Mouse (Mus musculus) intestine, embryonic 15.5 days (tissue): Measurements from ENCODE around the gene Tmem185b. TPM values are rescaled to one million over a fixed set of nuclear protein-coding genes. Genes with fewer than 3 reads are reported as not detected.

ENCODE experiments used
- ATAC-seq: fragments of 200-750 bp; cut with Nextera tagmentation; 2 replicates; pipeline ENCODE4 v1.8.0; 2017; ENCODE audit warnings: moderate TSS enrichment, moderate library complexity
- H3K27ac ChIP-seq: fragments of 300-500 bp; sonication (generic); 2 replicates; pipeline ENCODE4 v1.5.1; 2015; ENCODE audit warnings: mild to moderate bottlenecking, inconsistent platforms
- H3K27me3 ChIP-seq: fragments of 300-500 bp; sonication (generic); replicated peaks from 2 replicates; pipeline ENCODE4 v1.6.1; 2015; ENCODE audit warnings: inconsistent platforms
- H3K36me3 ChIP-seq: fragments of 300-500 bp; sonication (generic); 2 replicates; pipeline ENCODE4 v1.6.1; 2015; ENCODE audit warnings: inconsistent platforms
- H3K4me1 ChIP-seq: fragments of 300-500 bp; sonication (generic); replicated peaks from 2 replicates; pipeline ENCODE4 v1.6.1; 2015; ENCODE audit warnings: inconsistent platforms
- H3K4me2 ChIP-seq: fragments of 300-500 bp; sonication (generic); replicated peaks from 2 replicates; pipeline ENCODE4 v1.6.1; 2015; ENCODE audit warnings: mild to moderate bottlenecking, inconsistent platforms
- H3K4me3 ChIP-seq: fragments of 300-500 bp; sonication (generic); replicated peaks from 2 replicates; pipeline ENCODE4 v1.5.1; 2015; ENCODE audit warnings: inconsistent platforms
- H3K9ac ChIP-seq: fragments of 300-500 bp; sonication (generic); 2 replicates; pipeline ENCODE4 v1.6.1; 2015; ENCODE audit warnings: inconsistent platforms
- H3K9me3 ChIP-seq: fragments of 300-500 bp; sonication (generic); 2 replicates; pipeline ENCODE4 v1.6.1; 2016; ENCODE audit warnings: inconsistent platforms
- WGBS: fragments of 180-500 bp; shearing (Covaris S2); methylation state at CpG from one replicate; pipeline ENCODE4 v1.1.7; 2015; 5-methylcytosine and 5-hydroxymethylcytosine counted together
- polyA plus RNA-seq: library from polyadenylated mRNA; unstranded; fragments of >200 nt; fragmentation: Nextera tagmentation; extraction: Ambion mirVana; gene quantifications from 2 replicates; pipeline ENCODE4 v1.2.1, GENCODE M21; 2015

The Tmem185b gene
- 24.0 and 25.7 TPM in 2 replicates for polyA plus RNA-seq

- WGBS, result under 1% methylated on average over 81 of the region's 82 CpGs
- H3K27ac ChIP-seq, result peak within 1 kb of the TSS; percentile 85
- H3K4me1 ChIP-seq, result peaks cover 26% of the 10 kb centered on the region
- no peaks in the 10 kb centered on the region for H3K27me3 ChIP-seq
- peak within 1 kb of the TSS; percentile 78 for H3K4me2 ChIP-seq
- ATAC-seq, result peak; percentile 95
- H3K9ac ChIP-seq, result peak within 1 kb of the TSS; percentile 79
- H3K4me3 ChIP-seq, result peak within 1 kb of the TSS; percentile 71
- no peaks in the 10 kb centered on the region for H3K9me3 ChIP-seq
- peaks cover 22% of the 10 kb centered on the region for H3K36me3 ChIP-seq
Observed at GRCm38 (mm10) chr1:119525689-119526591, at the start of gene Tmem185b. TSS of gene Tmem185b (plus strand) at chr1:119526160.

GRCm38 (mm10) chr1:119476905-119477353, 49.0 kb upstream of the Tmem185b start:
- H3K4me3 ChIP-seq, result no peak overlapping the region
- no peak overlapping the region for H3K4me2 ChIP-seq
- H3K27ac ChIP-seq, result no peak overlapping the region
- ATAC-seq, result no peak
- H3K4me1 ChIP-seq, result no peaks in the 10 kb centered on the region
- no peaks in the 10 kb centered on the region for H3K27me3 ChIP-seq
- H3K9me3 ChIP-seq, result no peaks in the 10 kb centered on the region
- WGBS, result 79% methylated on average over 7 of the region's 7 CpGs
- H3K9ac ChIP-seq, result no peak overlapping the region
- peaks cover 14% of the 10 kb centered on the region for H3K36me3 ChIP-seq

- H3K4me3 ChIP-seq, result no peak overlapping the region
- no peaks in the 10 kb centered on the region for H3K4me1 ChIP-seq
- H3K9ac ChIP-seq, result no peak overlapping the region
- WGBS, result 83% methylated on average over 4 of the region's 4 CpGs
- peaks cover 15% of the 10 kb centered on the region for H3K36me3 ChIP-seq
- H3K9me3 ChIP-seq, result no peaks in the 10 kb centered on the region
- no peak for ATAC-seq
- no peak overlapping the region for H3K4me2 ChIP-seq
- H3K27me3 ChIP-seq, result no peaks in the 10 kb centered on the region
- H3K27ac ChIP-seq, result no peak overlapping the region
Observed at GRCm38 (mm10) chr1:119479641-119480040, 46.3 kb upstream of the Tmem185b start.

GRCm38 (mm10) chr1:119480678-119481077, 45.3 kb upstream of the Tmem185b start:
- Histone ChIP-seq H3K36me3 (peaks cover 15% of the 10 kb centered on the region), H3K27ac (no peak overlapping the region), H3K9me3 (no peaks in the 10 kb centered on the region), H3K4me2 (no peak overlapping the region), H3K27me3 (no peaks in the 10 kb centered on the region), H3K4me1 (no peaks in the 10 kb centered on the region), H3K9ac (no peak overlapping the region), H3K4me3 (no peak overlapping the region)
- 90% methylated on average over 8 of the region's 8 CpGs for WGBS
- ATAC-seq, result no peak

DNA sequence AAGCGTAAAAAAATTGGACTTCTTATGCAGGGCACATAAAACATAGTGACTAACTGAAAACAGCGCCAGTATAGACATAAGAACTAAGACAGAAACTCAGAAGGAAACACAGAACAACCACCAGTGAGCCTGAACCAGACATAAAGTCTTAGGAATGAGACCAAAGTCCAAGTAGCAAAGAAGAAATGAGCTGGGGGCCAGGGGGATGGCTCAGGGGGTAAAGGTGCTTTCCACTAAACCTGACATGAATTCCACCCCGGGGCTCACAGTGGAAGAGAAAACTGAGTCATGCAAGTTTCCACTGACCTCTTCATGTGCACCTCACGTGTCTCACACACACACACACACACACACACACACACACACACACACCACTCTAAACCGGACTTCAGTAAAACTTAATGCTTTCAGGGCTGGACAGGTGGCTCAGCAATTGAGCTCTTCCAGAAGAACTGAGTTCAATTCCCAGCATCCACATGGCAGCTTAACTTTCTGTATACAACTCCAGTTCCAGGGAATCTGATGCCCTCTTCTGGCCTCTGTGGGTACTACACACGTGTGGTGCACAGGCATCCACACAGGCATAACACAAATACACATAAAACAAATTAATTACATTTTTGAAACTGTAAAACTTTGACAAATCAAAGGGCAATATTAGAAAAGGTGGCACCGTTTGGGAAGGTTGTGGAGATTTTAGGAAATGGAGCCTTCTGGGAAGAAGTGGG, 44.6 kb upstream of the Tmem185b start:
- no peak overlapping the region for H3K9ac ChIP-seq
- H3K27me3 ChIP-seq, result no peaks in the 10 kb centered on the region
- H3K4me1 ChIP-seq, result 0 out of 2 replicates have a peak, but pooled peaks cover 5% of the 10 kb centered on the region
- no peaks in the 10 kb centered on the region for H3K9me3 ChIP-seq
- no peak overlapping the region for H3K4me2 ChIP-seq
- ATAC-seq, result peak; percentile 62
- no peak overlapping the region for H3K4me3 ChIP-seq
- H3K27ac ChIP-seq, result no peak overlapping the region
- H3K36me3 ChIP-seq, result peaks cover 9% of the 10 kb centered on the region
- WGBS, result 86% methylated on average over 7 of the region's 7 CpGs

GRCm38 (mm10) chr1:119482891-119483290, 43.1 kb upstream of the Tmem185b start:
- Histone ChIP-seq H3K36me3 (peaks cover 9% of the 10 kb centered on the region), H3K4me2 (no peak overlapping the region), H3K9me3 (no peaks in the 10 kb centered on the region), H3K27ac (no peak overlapping the region), H3K27me3 (no peaks in the 10 kb centered on the region), H3K4me1 (peaks cover 7% of the 10 kb centered on the region; the same call in 1 of the 2 replicates), H3K4me3 (no peak overlapping the region), H3K9ac (no peak overlapping the region)
- WGBS, result 62% methylated on average over 3 of the region's 3 CpGs
- ATAC-seq, result no peak

DNA sequence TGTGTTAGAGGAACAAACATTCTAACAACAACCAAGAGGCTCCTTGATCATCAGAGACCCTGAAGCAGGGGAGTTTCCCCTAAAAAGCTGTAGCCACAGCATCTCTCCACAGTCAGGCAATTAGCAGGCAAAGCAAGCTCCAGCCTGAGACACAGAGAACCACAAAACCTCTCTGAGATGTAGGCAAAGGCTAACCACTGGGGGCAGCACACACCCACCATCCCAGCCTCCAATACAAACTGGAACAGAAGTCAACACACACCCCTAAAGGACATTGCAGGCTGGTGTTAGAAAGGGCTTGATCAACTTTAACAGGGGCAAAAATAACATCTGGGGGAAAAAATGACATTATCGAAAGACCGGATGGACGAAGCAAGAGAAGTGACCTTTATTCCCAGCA, 41.5 kb upstream of the Tmem185b start:
- no peak for ATAC-seq
- no peak overlapping the region for H3K4me3 ChIP-seq
- 70% methylated on average over 3 of the region's 3 CpGs for WGBS

DNA sequence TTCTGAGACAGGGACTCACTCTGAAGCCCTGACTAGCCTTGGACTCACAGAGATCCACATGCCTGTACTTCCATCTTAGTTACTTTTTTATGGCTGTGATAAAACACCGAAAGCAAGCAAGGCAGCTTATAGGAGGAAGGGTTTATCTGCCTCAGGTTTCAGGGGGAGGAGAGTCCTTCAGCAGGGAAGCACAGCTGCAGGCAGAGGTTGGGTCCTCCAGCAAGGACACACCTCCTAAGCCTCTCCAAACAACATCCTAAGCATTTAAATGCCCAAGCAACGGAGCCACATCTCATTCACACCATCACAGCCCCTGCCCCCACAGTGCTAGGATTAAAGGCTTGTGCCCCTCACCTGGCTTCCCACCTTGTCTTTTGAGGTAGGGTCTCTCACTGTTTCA, 40.1 kb upstream of the Tmem185b start:
- Histone ChIP-seq H3K4me2 (no peak overlapping the region), H3K9me3 (no peaks in the 10 kb centered on the region), H3K27me3 (no peaks in the 10 kb centered on the region), H3K9ac (no peak overlapping the region), H3K4me1 (peaks cover 7% of the 10 kb centered on the region; the same call in 1 of the 2 replicates), H3K27ac (no peak overlapping the region), H3K4me3 (no peak overlapping the region), H3K36me3 (peaks cover 9% of the 10 kb centered on the region)
- ATAC-seq, result peak; percentile 77
- 20% methylated on average over 2 of the region's 2 CpGs for WGBS

More for the DNA sequence above, 41.5 kb upstream of the Tmem185b start:
- Histone ChIP-seq H3K4me2 (no peak overlapping the region), H3K27ac (no peak overlapping the region), H3K9me3 (no peaks in the 10 kb centered on the region), H3K4me1 (peaks cover 7% of the 10 kb centered on the region; the same call in 1 of the 2 replicates), H3K27me3 (no peaks in the 10 kb centered on the region), H3K36me3 (peaks cover 9% of the 10 kb centered on the region), H3K9ac (no peak overlapping the region)

DNA sequence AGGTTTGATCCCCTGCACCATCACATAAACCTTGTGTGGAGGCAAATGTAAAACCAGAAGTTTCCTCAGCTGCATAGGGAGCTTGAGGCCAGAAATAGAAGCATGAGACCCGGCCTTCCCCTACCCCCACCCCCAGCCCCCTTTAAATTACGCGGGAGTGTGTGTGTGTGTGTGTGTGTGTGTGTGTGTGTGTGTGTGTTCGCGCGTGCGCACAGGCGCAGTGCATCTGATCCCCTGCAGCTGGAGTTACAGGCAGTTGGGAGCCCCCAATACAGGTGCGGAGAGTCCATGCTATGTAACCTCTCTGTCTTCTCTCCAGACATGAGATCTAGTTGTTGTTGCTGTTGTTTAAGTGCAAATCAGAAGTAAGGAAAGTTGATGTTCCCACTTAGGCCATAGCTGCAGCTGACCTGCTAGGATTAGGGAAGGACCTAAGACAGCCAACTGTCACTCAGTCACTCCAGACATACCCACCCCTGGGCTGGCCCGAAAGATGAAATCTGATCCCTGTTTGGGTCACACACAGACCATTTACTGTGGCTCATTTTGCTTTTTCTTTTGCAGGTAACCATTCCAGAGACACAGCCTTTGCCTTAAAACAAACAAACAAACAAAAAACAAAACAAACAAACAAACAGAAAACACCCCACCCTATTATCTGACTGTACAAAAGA, 37.9 kb upstream of the Tmem185b start:
- no peaks in the 10 kb centered on the region for H3K9me3 ChIP-seq
- H3K4me1 ChIP-seq, result peaks cover 21% of the 10 kb centered on the region
- H3K27ac ChIP-seq, result no peak overlapping the region
- H3K9ac ChIP-seq, result no peak overlapping the region
- no peak overlapping the region for H3K4me3 ChIP-seq
- no peak for ATAC-seq
- no peak overlapping the region for H3K4me2 ChIP-seq
- no peaks in the 10 kb centered on the region for H3K27me3 ChIP-seq
- WGBS, result 59% methylated on average over 10 of the region's 10 CpGs
- no peaks in the 10 kb centered on the region for H3K36me3 ChIP-seq

GRCm38 (mm10) chr1:119490765-119491164, 35.2 kb upstream of the Tmem185b start:
- WGBS, result 72% methylated on average over 7 of the region's 7 CpGs
- Histone ChIP-seq H3K36me3 (0 out of 2 replicates have a peak, but pooled peaks cover 2% of the 10 kb centered on the region), H3K27ac (no peak overlapping the region), H3K9me3 (no peaks in the 10 kb centered on the region), H3K9ac (no peak overlapping the region), H3K4me3 (no peak overlapping the region), H3K27me3 (no peaks in the 10 kb centered on the region), H3K4me1 (peaks cover 26% of the 10 kb centered on the region), H3K4me2 (no peak overlapping the region)
- no peak for ATAC-seq

DNA sequence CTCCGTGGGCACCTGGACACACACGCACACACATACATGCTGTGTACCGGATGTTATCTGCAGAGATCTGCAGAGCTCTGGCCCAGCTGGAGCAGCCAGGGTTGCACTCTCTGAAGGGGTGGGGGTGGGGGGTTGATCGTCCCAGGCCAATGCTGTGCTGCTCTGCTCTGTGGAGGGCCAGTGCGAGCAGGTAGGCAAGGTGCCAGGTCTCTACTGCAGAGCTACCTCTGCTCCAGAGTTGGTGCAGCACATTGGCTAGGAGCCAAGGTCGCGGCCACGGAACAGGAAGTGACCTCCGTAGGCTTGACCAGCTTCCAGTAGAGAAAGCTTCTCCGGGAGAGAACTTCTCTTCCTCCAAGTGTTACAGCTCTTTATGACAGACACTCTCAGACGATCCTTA, 33.9 kb upstream of the Tmem185b start:
- H3K9me3 ChIP-seq, result no peaks in the 10 kb centered on the region
- H3K36me3 ChIP-seq, result 0 out of 2 replicates have a peak, but pooled peaks cover 2% of the 10 kb centered on the region
- H3K4me2 ChIP-seq, result peak overlapping the region; percentile 40
- WGBS, result 24% methylated on average over 11 of the region's 11 CpGs
- no peak overlapping the region for H3K9ac ChIP-seq
- H3K27ac ChIP-seq, result peak overlapping the region; percentile 52
- peaks cover 28% of the 10 kb centered on the region for H3K4me1 ChIP-seq
- H3K4me3 ChIP-seq, result no peak overlapping the region
- peak; percentile 79 for ATAC-seq
- no peaks in the 10 kb centered on the region for H3K27me3 ChIP-seq

DNA sequence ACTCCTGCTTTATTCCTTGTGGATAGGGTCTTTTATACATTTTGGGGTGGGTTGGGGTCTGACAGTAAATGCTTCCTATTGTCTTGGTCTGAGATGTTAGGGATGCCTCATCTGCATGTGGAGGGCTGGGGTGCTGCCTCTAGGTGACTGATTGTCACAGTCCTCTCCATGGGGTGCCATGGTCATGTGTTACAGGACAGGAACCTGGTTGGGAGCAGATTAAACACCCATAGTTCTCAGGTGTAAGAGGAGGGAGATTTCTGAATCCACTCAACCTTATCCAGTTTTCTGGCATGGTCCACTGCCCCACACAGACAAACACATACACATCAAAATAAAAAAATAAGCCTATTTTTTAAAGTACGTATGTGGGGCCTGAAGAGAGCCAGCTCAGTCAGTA, 33.5 kb upstream of the Tmem185b start:
- H3K4me2 ChIP-seq, result peak overlapping the region; percentile 40
- H3K36me3 ChIP-seq, result 0 out of 2 replicates have a peak, but pooled peaks cover 2% of the 10 kb centered on the region
- 88% methylated on average over 1 of the region's 1 CpGs for WGBS
- no peaks in the 10 kb centered on the region for H3K27me3 ChIP-seq
- peak overlapping the region; percentile 52 for H3K27ac ChIP-seq
- no peaks in the 10 kb centered on the region for H3K9me3 ChIP-seq
- peaks cover 30% of the 10 kb centered on the region for H3K4me1 ChIP-seq
- no peak overlapping the region for H3K9ac ChIP-seq
- ATAC-seq, result no peak
- no peak overlapping the region for H3K4me3 ChIP-seq
